Mouse (Mus musculus) C2C12 (cell line): Measurements from ENCODE around the gene Vwce.

Experiments
- CTCF ChIP-seq: IDR thresholded peaks from one replicate; pipeline ENCODE4 v1.5.1; 2011; ENCODE audit not compliant: control insufficient read depth, insufficient read depth, insufficient read length
- MAX ChIP-seq: IDR thresholded peaks from one replicate; pipeline ENCODE4 v1.6.1; 2011; ENCODE audit warnings: mild to moderate bottlenecking, control low read depth
- MYOG ChIP-seq: IDR thresholded peaks from one replicate; pipeline ENCODE4 v1.6.1; 2011; ENCODE audit not compliant: control insufficient read depth, insufficient read length; ENCODE audit errors: extremely low read depth

DNA sequence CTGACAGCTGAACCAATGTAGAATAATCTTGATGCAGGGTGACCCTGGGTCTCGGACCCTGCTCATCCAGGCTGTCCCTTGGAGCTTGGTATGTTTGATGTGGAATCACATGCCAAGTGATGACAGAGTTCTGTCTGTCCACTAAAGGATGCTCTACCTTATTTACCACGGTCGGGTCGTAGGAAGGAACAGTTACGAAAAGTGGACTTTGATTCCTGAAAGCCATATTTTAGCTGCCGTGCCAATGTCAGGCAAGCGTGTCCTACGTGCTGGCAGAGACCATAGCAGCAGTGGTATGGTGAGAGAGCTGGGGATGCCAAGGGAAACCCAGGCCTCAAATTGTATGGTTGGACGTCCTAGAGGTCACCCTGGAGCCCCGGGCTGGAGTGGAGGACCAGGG, 79.5 kb downstream of the Vwce start:
- no peak for TF ChIP-seq MYOG
- no peak for TF ChIP-seq MAX
- TF ChIP-seq CTCF, result no peak
